Mouse (Mus musculus) left cerebral cortex, postnatal 10 days (tissue): ENCODE data around the gene Klhl36. TPM values are rescaled to one million over a fixed set of nuclear protein-coding genes. Genes with fewer than 3 reads are reported as not detected.

Experiments used
- DNase-seq, 2 experiments: peaks; one replicate each; pipeline ENCODE4 v3.0.0; 2021 to 2022; ENCODE audit warnings: low spot score in 2 of 2, mixed read lengths in 1 of 2; ENCODE audit errors: extremely low spot score in 1 of 2
- intact Hi-C: fragments of 180-260 bp; cut with DNase I; formaldehyde crosslinking; loops from one replicate; pipeline ENCODE4 v1.15.1; 2025
- total RNA-seq, 2 experiments: library from RNA; stranded (reverse); gene quantifications; 2 replicates each; pipeline ENCODE4 v1.2.3; 2021

Gene Klhl36
- total RNA-seq, result 1 to 10 TPM; 7.3 to 8.2 TPM

- DNase-seq, result peak; percentile 92 to 97
- intact Hi-C loops, result no loop called here
Observed at GRCm38 (mm10) chr8:119861706-119862389, at the start of gene Klhl36. TSS of gene Klhl36 (plus strand) at chr8:119862266.

GRCm38 (mm10) chr8:119812650-119813431 lies 49.2 kb upstream of the Klhl36 start:
- intact Hi-C loops, result no loop called here
- peak in 1 of 2 experiments; percentile 65 for DNase-seq

GRCm38 (mm10) chr8:119816219-119816618 lies 45.8 kb upstream of the Klhl36 start:
- DNase-seq, result no peak
- intact Hi-C loops, result no loop called here

GRCm38 (mm10) chr8:119817446-119817845 lies 44.6 kb upstream of the Klhl36 start:
- no peak for DNase-seq
- intact Hi-C loops, result no loop called here

- DNase-seq, result no peak
- intact Hi-C loops, result no loop called here
Observed at GRCm38 (mm10) chr8:119819316-119819715, 42.8 kb upstream of the Klhl36 start.

GRCm38 (mm10) chr8:119819976-119820375 lies 42.1 kb upstream of the Klhl36 start:
- DNase-seq, result no peak
- intact Hi-C loops, result no loop called here

GRCm38 (mm10) chr8:119821691-119822090 lies 40.4 kb upstream of the Klhl36 start:
- intact Hi-C loops, result no loop called here
- DNase-seq, result no peak

- intact Hi-C loops, result no loop called here
- no peak for DNase-seq
Observed at GRCm38 (mm10) chr8:119823278-119823677, 38.8 kb upstream of the Klhl36 start.

GRCm38 (mm10) chr8:119824100-119824499 lies 38.0 kb upstream of the Klhl36 start:
- intact Hi-C loops, result no loop called here
- DNase-seq, result peak; percentile 67 to 71

GRCm38 (mm10) chr8:119824809-119825273 lies 37.2 kb upstream of the Klhl36 start:
- DNase-seq, result peak; percentile 43 to 73
- intact Hi-C loops, result no loop called here

GRCm38 (mm10) chr8:119825950-119826730 lies 35.9 kb upstream of the Klhl36 start:
- no peak for DNase-seq
- intact Hi-C loops, result no loop called here

GRCm38 (mm10) chr8:119826982-119827381 lies 35.1 kb upstream of the Klhl36 start:
- intact Hi-C loops, result no loop called here
- no peak for DNase-seq

- intact Hi-C loops, result no loop called here
Observed at GRCm38 (mm10) chr8:119827721-119828153, 34.3 kb upstream of the Klhl36 start.

GRCm38 (mm10) chr8:119829015-119829414 lies 33.1 kb upstream of the Klhl36 start:
- intact Hi-C loops, result no loop called here
- no peak for DNase-seq

More at GRCm38 (mm10) chr8:119827721-119828153, 34.3 kb upstream of the Klhl36 start:
- no peak for DNase-seq

- DNase-seq, result no peak
- intact Hi-C loops, result no loop called here
Observed at GRCm38 (mm10) chr8:119829420-119829819, 32.6 kb upstream of the Klhl36 start.

GRCm38 (mm10) chr8:119829870-119830580 lies 32.0 kb upstream of the Klhl36 start:
- no peak for DNase-seq
- intact Hi-C loops, result no loop called here

GRCm38 (mm10) chr8:119830589-119830988 lies 31.5 kb upstream of the Klhl36 start:
- no peak for DNase-seq
- intact Hi-C loops, result no loop called here

GRCm38 (mm10) chr8:119831336-119831995 lies 30.6 kb upstream of the Klhl36 start:
- intact Hi-C loops, result no loop called here
- DNase-seq, result peak in 1 of 2 experiments; percentile 84
